ENCODE assay signal across 22 mouse cellular contexts in the genomic region with DNA sequence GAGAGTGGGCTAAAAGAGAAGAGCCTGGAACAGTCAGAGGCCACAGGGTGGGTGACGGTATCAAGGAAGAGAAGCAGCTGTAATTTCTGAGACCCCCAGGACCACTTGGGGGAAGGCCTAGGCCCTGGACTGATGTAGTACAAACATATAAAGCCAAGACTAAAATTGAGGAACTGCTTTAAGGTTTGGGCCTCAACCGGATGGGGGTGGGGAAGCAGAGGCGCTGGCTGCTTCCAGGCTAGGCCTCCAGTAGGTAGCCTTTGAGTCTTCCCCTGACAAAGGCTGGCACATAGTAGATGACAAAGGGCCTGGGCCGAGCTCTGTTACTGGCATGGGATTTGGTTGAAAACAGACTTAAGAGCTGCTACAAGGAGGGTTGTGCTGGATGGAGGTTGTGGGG. TPM values are rescaled to one million over a fixed set of nuclear protein-coding genes. Genes with fewer than 3 reads are reported as not detected.
DNase-seq lines count a peak whose midpoint lies in the region; ATAC-seq and TF ChIP-seq lines count a peak whose summit lies in the region.
"Had no signal": no experiment of that assay in that cellular context is flagged by ENCODE, and none has a peak within 500 bp of the region (broad histone marks: within the 10 kb centered on the region; RNA-seq: fewer than 3 reads in every experiment).

No protein-coding gene starts in this region.

- H3K79me2 ChIP-seq in CH12.LX (replicated peaks; ENCODE audit: control insufficient read depth, extremely low read depth, insufficient read depth, poor library complexity, severe bottlenecking), result peaks cover 28% of the 10 kb centered on the region

- 64% methylated on average over 4 of the region's 4 CpGs for WGBS in liver, embryonic 11.5 days
- WGBS in hindbrain, postnatal 0 days, result 87% methylated on average over 4 of the region's 4 CpGs

- H3K36me3 ChIP-seq in liver, embryonic 11.5 days (ENCODE audit: control insufficient read depth, insufficient read depth, low read length), result no peaks in the 10 kb centered on the region
- H3K36me3 ChIP-seq in CH12.LX (replicated peaks in 1 of 2; ENCODE audit: control insufficient read depth in 1 of 2, insufficient read depth in 1 of 2, low read length in 1 of 2), result no peaks in the 10 kb centered on the region
- H3K36me3 ChIP-seq in hindbrain, postnatal 0 days (ENCODE audit: insufficient read depth, low read length), result no peaks in the 10 kb centered on the region
- H3K36me3 ChIP-seq: heart, embryonic 10.5 days; limb, embryonic 10.5 days; liver, embryonic 15.5 days had no signal

- H3K4me2 ChIP-seq in liver, embryonic 11.5 days, result no peak overlapping the region
- no peak overlapping the region for H3K4me2 ChIP-seq in CH12.LX (ENCODE audit: insufficient read depth, low read depth, poor library complexity, severe bottlenecking)
- H3K4me2 ChIP-seq in hindbrain, postnatal 0 days (ENCODE audit: low read depth, low read length), result no peak overlapping the region
- H3K4me2 ChIP-seq: liver, embryonic 15.5 days had no signal

- DNase-seq in liver, result peak; percentile 11
- DNase-seq in liver, embryonic 11.5 days (ENCODE audit: low spot score), result no peak
- peak; percentile 45 for DNase-seq in CH12.LX (ENCODE audit: extremely low read depth)
- peak; percentile 9 for DNase-seq in induced T-regulatory cell, adult 2 months (ENCODE audit: low read depth)
- DNase-seq in spleen, postnatal 4 days (ENCODE audit: low spot score in 2 of 2), result peak; percentile 35 to 64
- DNase-seq in adrenal gland, postnatal 36 days, result no peak
- DNase-seq in ovary, postnatal 36 days (ENCODE audit: low spot score), result no peak
- DNase-seq in hindbrain, postnatal 0 days (ENCODE audit: low spot score), result no peak
- DNase-seq: cerebellum, postnatal 36 days; gastrocnemius, postnatal 14 days; heart, postnatal 14 days; kidney, adult 8-10 months; kidney, postnatal 36 days; midbrain, embryonic 14.5 days had no signal

- dilution Hi-C loops in CH12.LX (cut with MboI; ENCODE audit: extremely low pct_ligation_motif_present, extremely low pct_unique_long_range_greater_than_20kb, low sequenced_read_pairs), result no loop called here

- TF ChIP-seq RAD21 in CH12.LX (IDR thresholded peaks at IDR 0.05; ENCODE audit: low read depth, low read length), result no peak

- no peaks in the 10 kb centered on the region for H3K27me3 ChIP-seq in liver, embryonic 11.5 days (replicated peaks; ENCODE audit: control insufficient read depth, insufficient read depth, low read length)
- H3K27me3 ChIP-seq in CH12.LX (replicated peaks), result no peaks in the 10 kb centered on the region
- H3K27me3 ChIP-seq in hindbrain, postnatal 0 days (ENCODE audit: insufficient read depth, low read length), result no peaks in the 10 kb centered on the region

- in situ Hi-C loops in CH12.LX (cut with MboI; ENCODE audit: low pct_ligation_motif_present, low pct_unique_long_range_greater_than_20kb, low sequenced_read_pairs), result no loop called here

- H3K4me3 ChIP-seq in liver, embryonic 11.5 days (ENCODE audit: low read depth, low read length), result no peak overlapping the region
- H3K4me3 ChIP-seq in CH12.LX (replicated peaks in 1 of 3; ENCODE audit: low read depth in 2 of 3, low read length in 2 of 3, poor library complexity in 1 of 3), result no peak overlapping the region
- H3K4me3 ChIP-seq in hindbrain, postnatal 0 days (ENCODE audit: low read length), result no peak overlapping the region
- H3K4me3 ChIP-seq: heart, embryonic 10.5 days; limb, embryonic 10.5 days; liver, embryonic 15.5 days had no signal

- no peak overlapping the region for H3K9ac ChIP-seq in liver, embryonic 11.5 days (ENCODE audit: low read depth, low read length)
- H3K9ac ChIP-seq in CH12.LX (ENCODE audit: insufficient read depth, low read depth), result peak overlapping the region; percentile 48
- H3K9ac ChIP-seq in hindbrain, postnatal 0 days (replicated peaks; ENCODE audit: low read length), result no peak overlapping the region
- H3K9ac ChIP-seq: liver, embryonic 15.5 days had no signal

- TF ChIP-seq POLR2A in CH12.LX (IDR thresholded peaks at IDR 0.05; ENCODE audit: low read depth, low read length), result no peak

- TF ChIP-seq CTCF in CH12.LX (conservative IDR thresholded peaks at IDR 0.05 in 1 of 2, IDR thresholded peaks at IDR 0.05 in 1 of 2; ENCODE audit: low read depth in 2 of 2, low read length in 2 of 2), result no peak
- TF ChIP-seq CTCF in hindbrain, postnatal 0 days (IDR thresholded peaks at IDR 0.05; ENCODE audit: low read depth), result no peak

- no peaks in the 10 kb centered on the region for H3K9me3 ChIP-seq in liver, embryonic 11.5 days (ENCODE audit: control insufficient read depth, low read length)
- H3K9me3 ChIP-seq in CH12.LX (replicated peaks; ENCODE audit: low read length), result no peaks in the 10 kb centered on the region
- no peaks in the 10 kb centered on the region for H3K9me3 ChIP-seq in hindbrain, postnatal 0 days (ENCODE audit: low read length)
- H3K9me3 ChIP-seq: heart, embryonic 10.5 days; limb, embryonic 10.5 days; liver, embryonic 15.5 days had no signal

- no peak for ATAC-seq in liver, embryonic 11.5 days (replicated peaks; ENCODE audit: low FRiP score)
- ATAC-seq in hindbrain, postnatal 0 days, result no peak
- ATAC-seq: forebrain, embryonic 16.5 days; hindbrain, embryonic 16.5 days had no signal

- TF ChIP-seq EP300 in CH12.LX (IDR thresholded peaks at IDR 0.05; ENCODE audit: low read length), result no peak

- no peak overlapping the region for H3K27ac ChIP-seq in liver, embryonic 11.5 days (ENCODE audit: low read depth, low read length)
- H3K27ac ChIP-seq in CH12.LX (ENCODE audit: insufficient read depth, low read depth), result no peak overlapping the region
- H3K27ac ChIP-seq in hindbrain, postnatal 0 days, result no peak overlapping the region
- H3K27ac ChIP-seq: heart, embryonic 10.5 days; limb, embryonic 10.5 days; liver, embryonic 15.5 days; macrophage had no signal

- no peaks in the 10 kb centered on the region for H3K4me1 ChIP-seq in liver, embryonic 11.5 days (replicated peaks; ENCODE audit: control insufficient read depth, insufficient read depth, low read length)
- H3K4me1 ChIP-seq in CH12.LX (ENCODE audit: control insufficient read depth in 1 of 2, insufficient read depth in 2 of 2), result peaks cover 17 to 24% of the 10 kb centered on the region in 2 experiments
- H3K4me1 ChIP-seq in hindbrain, postnatal 0 days (ENCODE audit: insufficient read depth, low read length), result no peaks in the 10 kb centered on the region
- H3K4me1 ChIP-seq: heart, embryonic 10.5 days; liver, embryonic 15.5 days had no signal

TF ChIP-seq in CH12.LX, 34 proteins besides CTCF, POLR2A, EP300 and RAD21:
- TF ChIP-seq GABPA (IDR thresholded peaks at IDR 0.05; ENCODE audit: insufficient replicate concordance, low read depth, low read length), result no peak

RNA-seq across cellular contexts. Expression of a gene that starts 0.6 kb away (rescaled TPM):
- polyA plus RNA-seq in liver, embryonic 11.5 days (2014; fragmentation: Nextera tagmentation; extraction: Ambion mirVana), result 13.5 and 14.1 TPM in 2 replicates
- total RNA-seq in CH12.LX (2012; rRNA removed) (88.1 and 98.8 TPM in 2 replicates), CH12.LX (2014; rRNA removed) (94.1 and 94.4 TPM in 2 replicates)
- 180 and 214 TPM in 2 replicates for polyA plus RNA-seq in CH12.LX (2012; ENCODE audit: insufficient read length, low read depth)
- total RNA-seq in adrenal gland, postnatal 36 days (2021), result 10 to 100 TPM; 20.7 to 24.4 TPM
- total RNA-seq in hindbrain, postnatal 0 days (2014; rRNA removed), result 81.3 and 106 TPM in 2 replicates
- polyA plus RNA-seq in hindbrain, postnatal 0 days (2015; fragmentation: Nextera tagmentation; extraction: Ambion mirVana), result 55.0 and 59.6 TPM in 2 replicates

RNA-seq across cellular contexts. Expression of a gene that starts 57.6 kb away (rescaled TPM):
- polyA plus RNA-seq in liver, embryonic 11.5 days (2014; fragmentation: Nextera tagmentation; extraction: Ambion mirVana), result 0.21 and 0.34 TPM in 2 replicates
- total RNA-seq in CH12.LX (2012; rRNA removed), result not detected in 2 replicates
- total RNA-seq in CH12.LX (2014; rRNA removed), result not detected in 2 replicates
- polyA plus RNA-seq in CH12.LX (2012; ENCODE audit: insufficient read length, low read depth), result not detected in 2 replicates
- total RNA-seq in adrenal gland, postnatal 36 days (2021), result 1 to 10 TPM in 1 of 2 experiments, under 1 TPM in 1; 0.46 to 1.2 TPM
- total RNA-seq in hindbrain, postnatal 0 days (2014; rRNA removed), result not detected in 2 replicates
- 0.09 TPM in 1 of 2 replicates, not detected in the other for polyA plus RNA-seq in hindbrain, postnatal 0 days (2015; fragmentation: Nextera tagmentation; extraction: Ambion mirVana)
- total RNA-seq: gastrocnemius, postnatal 14 days; heart, postnatal 14 days had no signal
- polyA plus RNA-seq: embryonic facial prominence, embryonic 11.5 days; forebrain, embryonic 16.5 days; macrophage; midbrain, embryonic 14.5 days; neural tube, embryonic 11.5 days had no signal

Comparison
In these comparisons a context has a peak if more than half of its experiments do, and no peak if none do; other contexts are left out.
1. DNase-seq: peak in liver (single experiment), CH12.LX (single experiment), induced T-regulatory cell, adult 2 months (single experiment) and spleen, postnatal 4 days (2 of 2); none in liver, embryonic 11.5 days (single experiment), adrenal gland, postnatal 36 days (0 of 2), ovary, postnatal 36 days (single experiment) and hindbrain, postnatal 0 days (single experiment).